ENCODE assay signal across 8 mouse cellular contexts in genomic region chr12:79028911-79029861, GRCm38 (mm10). TPM values are rescaled to one million over a fixed set of nuclear protein-coding genes. Genes with fewer than 3 reads are reported as not detected.
DNase-seq lines count a peak whose midpoint lies in the region; ATAC-seq and TF ChIP-seq lines count a peak whose summit lies in the region.

TSS of gene Plekhh1 (plus strand) at chr12:79029163.

- TF ChIP-seq POLR2A in cerebellum, adult 2 months (IDR thresholded peaks at IDR 0.05; ENCODE audit: borderline replicate concordance, insufficient read depth, low read length) = peak; percentile 54; the same call in 1 of the 2 replicates

- H3K4me1 ChIP-seq in cerebellum, adult 2 months (ENCODE audit: control insufficient read depth, insufficient read depth, low read length) = no peaks in the 10 kb centered on the region
- H3K4me1 ChIP-seq in hindbrain, embryonic 16.5 days (ENCODE audit: control insufficient read depth, insufficient read depth, low read depth, low read length) = no peaks in the 10 kb centered on the region
- H3K4me1 ChIP-seq in limb, embryonic 11.5 days (ENCODE audit: control insufficient read depth, insufficient read depth, low read length) = no peaks in the 10 kb centered on the region
- peaks cover 3% of the 10 kb centered on the region; the same call in 1 of the 2 replicates for H3K4me1 ChIP-seq in midbrain, embryonic 11.5 days (ENCODE audit: control insufficient read depth, insufficient read depth, low read length)

- H3K36me3 ChIP-seq in hindbrain, embryonic 16.5 days (ENCODE audit: control insufficient read depth, insufficient read depth, low read length) = no peaks in the 10 kb centered on the region
- no peaks in the 10 kb centered on the region for H3K36me3 ChIP-seq in limb, embryonic 11.5 days (ENCODE audit: control insufficient read depth, insufficient read depth, low read length)
- no peaks in the 10 kb centered on the region for H3K36me3 ChIP-seq in midbrain, embryonic 11.5 days (ENCODE audit: control insufficient read depth, insufficient read depth, low read length)

- peak within 1 kb of the TSS; percentile 81 for H3K4me3 ChIP-seq in cerebellum, adult 2 months (replicated peaks; ENCODE audit: insufficient read depth, low read depth, low read length)
- H3K4me3 ChIP-seq in hindbrain, embryonic 16.5 days (ENCODE audit: low read length) = peak within 1 kb of the TSS; percentile 86
- peak within 1 kb of the TSS; percentile 73 for H3K4me3 ChIP-seq in limb, embryonic 11.5 days (ENCODE audit: low read depth, low read length)
- peak within 1 kb of the TSS; percentile 89 for H3K4me3 ChIP-seq in midbrain, embryonic 11.5 days (ENCODE audit: low read depth, low read length)

- 2% methylated on average over 78 of the region's 80 CpGs for WGBS in cerebellum, adult 2 months
- under 1% methylated on average over 43 of the region's 80 CpGs for WGBS in hindbrain, embryonic 16.5 days
- WGBS in limb, embryonic 11.5 days = 2% methylated on average over 55 of the region's 80 CpGs
- WGBS in midbrain, embryonic 11.5 days = under 1% methylated on average over 68 of the region's 80 CpGs

- peak within 1 kb of the TSS; percentile 65; the same call in 1 of the 2 replicates for H3K27ac ChIP-seq in cerebellum, adult 2 months (ENCODE audit: insufficient read depth, low read length)
- peak within 1 kb of the TSS; percentile 63; the same call in 1 of the 2 replicates for H3K27ac ChIP-seq in hindbrain, embryonic 16.5 days (ENCODE audit: low read depth, low read length)
- H3K27ac ChIP-seq in limb, embryonic 11.5 days (replicated peaks; ENCODE audit: low read depth, low read length) = no peak within 1 kb of the TSS
- H3K27ac ChIP-seq in midbrain, embryonic 11.5 days (ENCODE audit: low read depth, low read length) = peak within 1 kb of the TSS; percentile 61; the same call in 1 of the 2 replicates

- no peaks in the 10 kb centered on the region for H3K9me3 ChIP-seq in hindbrain, embryonic 16.5 days (ENCODE audit: control insufficient read depth, low read length)
- no peaks in the 10 kb centered on the region for H3K9me3 ChIP-seq in limb, embryonic 11.5 days (ENCODE audit: control insufficient read depth, low read length)
- no peaks in the 10 kb centered on the region for H3K9me3 ChIP-seq in midbrain, embryonic 11.5 days (ENCODE audit: control insufficient read depth, low read length)

- TF ChIP-seq CTCF in cerebellum, adult 2 months (IDR thresholded peaks at IDR 0.05; ENCODE audit: borderline replicate concordance, insufficient read depth, low read depth, low read length) = no peak

- H3K9ac ChIP-seq in hindbrain, embryonic 16.5 days (ENCODE audit: low read depth, low read length) = peak within 1 kb of the TSS; percentile 87
- H3K9ac ChIP-seq in limb, embryonic 11.5 days (ENCODE audit: low read length) = peak within 1 kb of the TSS; percentile 75
- peak within 1 kb of the TSS; percentile 88 for H3K9ac ChIP-seq in midbrain, embryonic 11.5 days (ENCODE audit: low read length)

- DNase-seq in heart, adult 18-20 months = peak; percentile 40 to 42
- DNase-seq in heart, adult 8-10 months (ENCODE audit: low spot score) = no peak
- peak; percentile 62 to 70 for DNase-seq in cerebellum, adult 2 months
- DNase-seq in limb, embryonic 11.5 days (ENCODE audit: low spot score) = peak; percentile 79
- peak; percentile 95 for DNase-seq in midbrain, embryonic 11.5 days (ENCODE audit: low spot score, missing footprints)
- peak; percentile 12 to 20 for DNase-seq in spleen, postnatal 36 days (ENCODE audit: low spot score in 2 of 2)

- peak within 1 kb of the TSS; percentile 98 for H3K4me2 ChIP-seq in hindbrain, embryonic 16.5 days (ENCODE audit: low read length)
- peak within 1 kb of the TSS; percentile 87 for H3K4me2 ChIP-seq in limb, embryonic 11.5 days (ENCODE audit: low read depth, severe bottlenecking)
- H3K4me2 ChIP-seq in midbrain, embryonic 11.5 days = peak within 1 kb of the TSS; percentile 94

- peak; percentile 87 for ATAC-seq in frontal cortex, adult (ENCODE audit: low TSS enrichment)
- peak; percentile 93 for ATAC-seq in hindbrain, embryonic 16.5 days
- peak; percentile 90 for ATAC-seq in limb, embryonic 11.5 days (ENCODE audit: insufficient number of reproducible peaks, low FRiP score, low TSS enrichment, low read depth)
- peak; percentile 95 for ATAC-seq in midbrain, embryonic 11.5 days (ENCODE audit: low FRiP score)

- no peaks in the 10 kb centered on the region for H3K27me3 ChIP-seq in cerebellum, adult 2 months (ENCODE audit: control insufficient read depth, insufficient read depth, low read length)
- H3K27me3 ChIP-seq in hindbrain, embryonic 16.5 days (replicated peaks; ENCODE audit: control insufficient read depth, insufficient read depth, low read length) = no peaks in the 10 kb centered on the region
- H3K27me3 ChIP-seq in limb, embryonic 11.5 days (ENCODE audit: control insufficient read depth, insufficient read depth, low read length) = no peaks in the 10 kb centered on the region
- H3K27me3 ChIP-seq in midbrain, embryonic 11.5 days (ENCODE audit: control insufficient read depth, insufficient read depth, low read length) = no peaks in the 10 kb centered on the region

RNA-seq across cellular contexts. Expression of gene Plekhh1, which starts in this region (rescaled TPM):
- 1 to 10 TPM; 1.2 to 2.5 TPM for total RNA-seq in heart, adult 18-20 months (2021)
- 1 to 10 TPM in 2 of 4 experiments, under 1 TPM in 2; 0.87 to 2.8 (median 1.4) TPM for total RNA-seq in heart, adult 8-10 months (2022)
- polyA plus RNA-seq in cerebellum, adult 2 months (2012; rRNA removed) = 34.2 and 36.7 TPM in 2 replicates
- 1.5 and 2.3 TPM in 2 replicates for polyA plus RNA-seq in hindbrain, embryonic 16.5 days (2015; fragmentation: Nextera tagmentation; extraction: Ambion mirVana)
- 2.9 and 3.0 TPM in 2 replicates for polyA plus RNA-seq in limb, embryonic 11.5 days (2014; fragmentation: Nextera tagmentation; extraction: Ambion mirVana)
- polyA plus RNA-seq in midbrain, embryonic 11.5 days (2014; fragmentation: Nextera tagmentation; extraction: Ambion mirVana) = 6.4 and 6.8 TPM in 2 replicates
